Mouse (Mus musculus) right cerebral cortex, adult 2 months (tissue): ENCODE data around the gene Dmrta2.
A peak's percentile ranks its signal among the peaks of the same experiment; 100 is the strongest.

Source experiments
- DNase-seq, 2 experiments: peaks; one replicate each; pipeline ENCODE4 v3.0.0; 2021 to 2022; ENCODE audit warnings: low spot score in 2 of 2

The Dmrta2 gene

GRCm38 (mm10) chr4:109977148-109978067 is at the start of gene Dmrta2:
TSS of gene Dmrta2 (plus strand) at chr4:109978053.
- peak in 1 of 2 experiments; percentile 40 for DNase-seq

- no peak for DNase-seq
Observed at GRCm38 (mm10) chr4:109929058-109929457, 48.8 kb upstream of the Dmrta2 start.

- no peak for DNase-seq
Observed at GRCm38 (mm10) chr4:109930445-109930844, 47.4 kb upstream of the Dmrta2 start.

GRCm38 (mm10) chr4:109930935-109931334 is 46.9 kb upstream of the Dmrta2 start:
- DNase-seq: no peak

GRCm38 (mm10) chr4:109936557-109936956 is 41.3 kb upstream of the Dmrta2 start:
- DNase-seq: no peak

GRCm38 (mm10) chr4:109939291-109939690 is 38.6 kb upstream of the Dmrta2 start:
- no peak for DNase-seq

GRCm38 (mm10) chr4:109945554-109945953 is 32.3 kb upstream of the Dmrta2 start:
- no peak for DNase-seq

- DNase-seq: no peak
Observed at GRCm38 (mm10) chr4:109949307-109949706, 28.5 kb upstream of the Dmrta2 start.

GRCm38 (mm10) chr4:109953509-109953908 is 24.3 kb upstream of the Dmrta2 start:
- DNase-seq: no peak

GRCm38 (mm10) chr4:109960201-109960935 is 17.5 kb upstream of the Dmrta2 start:
- DNase-seq: no peak

- no peak for DNase-seq
Observed at GRCm38 (mm10) chr4:109963570-109964279, 14.1 kb upstream of the Dmrta2 start.

- DNase-seq: no peak
Observed at GRCm38 (mm10) chr4:109969561-109969960, 8.3 kb upstream of the Dmrta2 start.

- no peak for DNase-seq
Observed at GRCm38 (mm10) chr4:109973991-109974654, 3.7 kb upstream of the Dmrta2 start.

- DNase-seq: no peak
Observed at GRCm38 (mm10) chr4:109974655-109975380, 3.0 kb upstream of the Dmrta2 start.

GRCm38 (mm10) chr4:109975381-109976240 is 2.2 kb upstream of the Dmrta2 start:
- DNase-seq: no peak

- no peak for DNase-seq
Observed at GRCm38 (mm10) chr4:109976273-109977147, 1.3 kb upstream of the Dmrta2 start.

GRCm38 (mm10) chr4:109978068-109978857 is 410 bp downstream of the Dmrta2 start:
- no peak for DNase-seq

GRCm38 (mm10) chr4:109978858-109979340 is 1.0 kb downstream of the Dmrta2 start:
- no peak for DNase-seq
